Mouse (Mus musculus) liver, adult (tissue): ENCODE measurements around the gene Zfp644.

Experiments used
- GATA4 ChIP-seq: IDR thresholded peaks from 2 replicates; pipeline ENCODE4 v1.6.1; 2014; ENCODE audit warnings: mild to moderate bottlenecking, low read length; ENCODE audit not compliant: insufficient replicate concordance

Zfp644 gene

DNA sequence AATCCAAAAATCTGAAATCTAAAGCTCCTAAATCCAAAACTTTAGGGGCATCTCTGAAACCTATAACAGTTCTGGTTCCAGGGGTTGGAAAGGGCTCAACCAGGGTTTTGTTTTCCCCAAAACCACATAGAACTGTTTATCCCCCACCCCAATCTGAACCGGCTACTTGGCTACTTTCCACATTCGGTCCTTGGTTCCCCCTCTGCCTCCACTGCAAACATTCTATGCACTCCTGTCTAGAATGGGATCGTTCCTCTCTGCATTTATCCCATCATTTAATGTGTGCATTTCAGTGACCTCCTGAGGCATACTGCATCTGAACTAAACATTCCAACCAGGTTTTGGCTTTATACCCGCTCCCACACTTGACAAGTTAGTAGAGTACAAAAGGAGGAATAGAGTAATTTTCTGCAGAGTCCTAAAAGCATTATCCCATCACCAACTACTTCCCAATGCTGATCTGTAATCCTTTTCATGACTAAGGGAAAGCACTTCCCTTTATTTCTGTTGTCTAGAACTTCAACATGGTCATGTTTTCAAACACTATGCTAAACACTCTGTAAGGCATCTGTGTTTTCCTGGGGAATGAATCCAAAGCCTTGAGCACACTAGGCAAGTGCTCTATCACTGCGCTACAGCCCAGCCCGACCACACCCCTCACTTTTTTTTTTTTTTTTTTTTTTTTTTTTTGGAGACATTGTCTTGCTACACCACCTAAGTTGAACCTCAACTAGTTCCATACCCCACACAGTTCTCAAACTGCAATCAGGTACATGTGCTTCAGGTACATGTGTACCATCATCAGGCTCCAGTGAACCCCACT, 16.2 kb downstream of the Zfp644 start:
- no peak for TF ChIP-seq GATA4

- TF ChIP-seq GATA4, result no peak
Measured at GRCm38 (mm10) chr5:106679659-106680058, 17.4 kb downstream of the Zfp644 start.

DNA sequence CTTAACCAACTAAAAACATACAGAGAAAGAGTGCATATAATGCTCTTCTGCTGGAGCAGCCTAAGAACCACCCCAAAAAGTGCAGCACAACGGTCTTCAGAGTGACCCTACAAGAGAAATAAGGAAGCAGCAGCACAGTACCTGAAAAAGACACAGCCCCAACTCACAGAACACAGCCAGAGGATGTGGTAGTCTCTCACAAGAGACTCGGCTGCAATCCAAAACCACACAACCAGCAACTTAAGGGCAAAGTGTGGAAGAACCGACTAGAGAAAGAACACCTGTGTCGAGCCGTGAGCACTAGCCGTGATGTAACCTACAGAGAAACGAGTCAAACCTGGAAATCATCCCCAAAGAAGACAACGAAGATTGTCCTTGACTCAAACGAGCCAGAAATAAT, 20.3 kb downstream of the Zfp644 start:
- TF ChIP-seq GATA4, result no peak

DNA sequence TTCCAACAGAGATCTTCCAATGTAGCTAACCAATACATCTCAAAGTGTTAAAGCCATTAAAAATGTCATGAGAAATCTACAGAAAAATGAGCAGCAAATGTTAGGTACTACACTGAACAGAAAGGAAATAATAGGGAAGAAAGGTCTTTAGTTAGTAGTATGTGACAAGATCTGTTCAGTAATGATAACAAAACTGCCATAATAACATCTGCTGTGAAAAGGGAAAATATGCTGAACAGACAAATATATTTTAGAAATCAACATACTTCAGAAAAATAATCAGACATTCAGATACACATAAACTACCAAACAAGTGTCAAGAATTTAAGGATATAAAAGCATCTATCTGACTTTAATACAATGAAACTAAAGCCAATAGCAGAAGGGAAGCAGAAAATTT, 24.5 kb downstream of the Zfp644 start:
- TF ChIP-seq GATA4, result no peak

- no peak for TF ChIP-seq GATA4
Measured at GRCm38 (mm10) chr5:106671893-106672292, 25.2 kb downstream of the Zfp644 start.

- no peak for TF ChIP-seq GATA4
Measured at GRCm38 (mm10) chr5:106664910-106665309, 32.2 kb downstream of the Zfp644 start.

DNA sequence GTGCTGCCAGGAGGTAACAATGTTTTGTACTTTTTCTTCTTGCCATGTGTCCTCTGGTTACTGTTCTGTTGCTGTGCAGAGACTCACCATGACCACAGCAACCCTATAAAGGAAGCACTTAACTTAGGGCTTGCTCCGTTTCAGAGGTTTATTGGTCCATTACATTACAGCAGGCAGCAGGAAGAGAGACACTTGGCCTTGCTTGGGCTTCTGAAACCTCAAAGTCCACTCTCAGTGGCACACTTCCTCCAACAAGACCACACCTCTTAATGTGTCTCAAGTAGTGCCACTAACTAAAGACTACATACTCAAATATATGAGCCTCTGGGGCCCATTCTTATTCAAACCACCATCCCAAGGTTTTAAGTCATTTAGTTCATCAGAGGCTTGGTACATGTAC, 36.2 kb downstream of the Zfp644 start:
- no peak for TF ChIP-seq GATA4

- TF ChIP-seq GATA4, result no peak
Measured at GRCm38 (mm10) chr5:106652790-106653328, 44.2 kb downstream of the Zfp644 start.

- TF ChIP-seq GATA4, result no peak
Measured at GRCm38 (mm10) chr5:106652220-106652753, 44.8 kb downstream of the Zfp644 start.

GRCm38 (mm10) chr5:106649995-106650394, 47.1 kb downstream of the Zfp644 start:
- no peak for TF ChIP-seq GATA4

DNA sequence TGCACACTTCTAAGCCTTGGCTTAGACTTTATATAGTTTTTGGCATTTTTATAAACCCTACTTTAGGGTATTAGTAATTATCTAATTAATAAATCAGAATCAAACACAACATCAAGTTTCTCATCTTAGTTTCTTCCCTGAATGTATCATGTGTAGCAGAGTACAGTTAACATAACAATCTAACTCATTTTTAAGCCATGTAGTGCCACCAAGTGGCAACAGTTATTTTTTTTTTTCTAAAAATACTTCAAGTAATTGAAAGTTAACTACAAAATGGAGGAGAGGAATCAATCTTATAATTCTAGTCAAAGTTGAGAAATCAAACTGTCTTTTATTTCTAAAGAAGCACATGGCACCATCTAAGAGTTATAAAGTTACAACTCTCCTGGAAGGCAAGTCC, 47.6 kb downstream of the Zfp644 start:
- TF ChIP-seq GATA4, result no peak

- TF ChIP-seq GATA4, result no peak
Measured at GRCm38 (mm10) chr5:106643434-106643833, 53.7 kb downstream of the Zfp644 start.

DNA sequence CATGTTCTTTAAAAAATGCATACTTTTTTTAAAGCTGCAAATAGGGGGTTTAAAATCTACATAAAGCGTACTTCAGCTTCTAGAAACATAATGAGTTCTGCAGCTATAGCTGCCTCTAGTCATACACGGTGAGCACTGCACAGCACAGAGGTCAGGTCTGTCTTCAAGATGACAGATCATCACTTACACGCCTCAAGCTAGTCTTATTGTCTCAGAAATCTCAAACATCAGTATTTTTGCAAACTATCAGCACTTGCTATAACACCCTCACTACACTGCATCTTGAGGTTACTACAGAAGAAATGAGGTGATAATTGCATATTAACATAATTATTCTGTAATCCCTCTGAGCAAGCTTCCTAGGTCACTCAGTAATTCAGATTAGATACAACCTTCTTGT, 55.2 kb downstream of the Zfp644 start:
- TF ChIP-seq GATA4, result no peak

- no peak for TF ChIP-seq GATA4
Measured at GRCm38 (mm10) chr5:106640235-106640809, 56.8 kb downstream of the Zfp644 start.

GRCm38 (mm10) chr5:106639627-106640026, 57.5 kb downstream of the Zfp644 start:
- TF ChIP-seq GATA4, result no peak

DNA sequence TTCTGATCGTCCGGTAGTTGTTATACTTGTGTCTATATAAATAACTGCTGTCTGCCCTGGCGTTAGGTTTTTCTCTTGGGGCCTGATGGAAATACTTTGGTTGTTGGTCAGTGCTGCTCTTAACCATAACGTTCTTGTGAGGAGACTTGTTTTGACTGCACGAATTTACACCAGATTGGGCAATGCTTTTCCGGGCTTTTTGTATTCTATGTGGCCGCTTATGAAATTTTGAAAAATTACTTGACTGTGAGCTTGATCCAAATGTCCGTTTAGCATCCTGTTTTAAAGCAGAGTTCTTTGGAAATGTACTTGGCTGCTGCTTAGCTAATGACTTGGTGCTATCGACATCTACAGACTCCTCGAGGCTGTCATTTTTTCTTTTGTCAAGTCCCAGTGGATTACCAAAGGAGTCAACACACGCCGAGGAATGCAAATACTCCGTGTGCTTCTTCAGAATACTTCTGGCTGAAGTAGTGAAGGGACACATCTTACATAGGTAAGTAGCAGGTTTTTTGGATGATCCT, 60.6 kb downstream of the Zfp644 start:
- TF ChIP-seq GATA4, result no peak
